Mouse (Mus musculus): Measurements from ENCODE around the gene Ccdc74a.

DNA sequence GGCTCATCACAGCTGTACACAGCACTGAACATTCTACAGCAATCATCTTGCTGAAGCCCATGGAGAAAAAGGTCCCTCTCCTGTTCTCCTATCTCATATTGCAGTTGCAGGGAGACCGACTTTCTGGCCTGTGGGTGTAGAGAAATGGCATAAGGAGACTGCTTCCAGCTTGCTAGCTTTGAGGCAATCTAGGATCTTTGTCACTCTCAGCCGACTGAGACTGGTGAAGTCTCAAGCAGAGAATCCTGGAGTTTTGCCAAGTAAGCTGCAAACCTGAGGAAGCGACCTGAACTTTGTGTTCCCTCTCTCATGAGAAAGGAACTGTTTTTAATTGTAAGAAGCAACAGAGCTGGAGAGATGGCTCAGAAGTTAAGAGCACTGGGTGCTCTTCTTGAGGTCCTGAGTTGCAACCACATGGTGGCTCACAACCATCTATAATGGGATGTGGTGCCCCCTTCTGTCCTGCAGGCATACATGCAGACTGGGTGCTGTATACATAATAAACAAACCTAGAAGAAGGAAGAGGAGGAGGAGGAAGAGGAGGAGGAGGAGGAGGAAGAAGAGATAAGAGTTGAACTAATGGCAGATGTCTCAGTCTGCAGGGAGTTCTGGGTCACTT, 45.2 kb upstream of the Ccdc74a start:
- TF ChIP-seq POLR2A (IDR thresholded peaks at IDR 0.05; ENCODE audit: extremely low read depth, insufficient read depth, low read length): no peak
- peak; percentile 24; the same call in 1 of the 2 replicates for TF ChIP-seq CTCF (IDR thresholded peaks at IDR 0.05; ENCODE audit: extremely low read depth, insufficient read depth, low read length)

Measured in cortical plate, adult 2 months (tissue).